Mouse (Mus musculus) forebrain, embryonic 12.5 days (tissue): ENCODE results near the gene Nlrp10. TPM values are rescaled to one million over a fixed set of nuclear protein-coding genes. Genes with fewer than 3 reads are reported as not detected.

ENCODE experiments used
- polyA plus RNA-seq: library from polyadenylated mRNA; unstranded; fragments of >200 nt; fragmentation: Nextera tagmentation; extraction: Ambion mirVana; gene quantifications from 2 replicates; pipeline ENCODE4 v1.2.1, GENCODE M21; 2016

Nlrp10 gene
- polyA plus RNA-seq, 1 experiment from 2014 or later = not detected

Other genes with a start within 250 kb of the Nlrp10 start
- not detected in 2 replicates for gene Olfr512, start 216.9 kb downstream of the Nlrp10 start, polyA plus RNA-seq
- not detected in 2 replicates for gene Olfr513, start 179.2 kb downstream of the Nlrp10 start, polyA plus RNA-seq
- not detected in 2 replicates for gene Olfr514, start 104.2 kb downstream of the Nlrp10 start, polyA plus RNA-seq
- gene Olfr516, start 79.6 kb downstream of the Nlrp10 start, polyA plus RNA-seq = not detected in 2 replicates
- gene Olfr517, start 57.8 kb downstream of the Nlrp10 start, polyA plus RNA-seq = not detected in 2 replicates
- not detected in 2 replicates for gene Olfr518, start 45.2 kb downstream of the Nlrp10 start, polyA plus RNA-seq
- not detected in 2 replicates for gene Olfr519, start 35.8 kb downstream of the Nlrp10 start, polyA plus RNA-seq
- 78.1 and 79.0 TPM in 2 replicates for gene Eif3f, start 4.2 kb upstream of the Nlrp10 start, polyA plus RNA-seq
- 31.2 and 36.9 TPM in 2 replicates for gene Tub, start 20.2 kb upstream of the Nlrp10 start, polyA plus RNA-seq
- 23.6 and 25.1 TPM in 2 replicates for gene Ric3, start 153.2 kb upstream of the Nlrp10 start, polyA plus RNA-seq
- 90.6 and 119 TPM in 2 replicates for gene Lmo1, start 245.0 kb upstream of the Nlrp10 start, polyA plus RNA-seq